Mouse (Mus musculus) fibroblast of lung, adult 2 months (primary cell): ENCODE measurements around the gene Cdc5l.

Source experiments
- DNase-seq: peaks from one replicate; pipeline ENCODE4 v3.0.0-alpha.2; 2011; ENCODE audit warnings: low read depth

Cdc5l gene

DNA sequence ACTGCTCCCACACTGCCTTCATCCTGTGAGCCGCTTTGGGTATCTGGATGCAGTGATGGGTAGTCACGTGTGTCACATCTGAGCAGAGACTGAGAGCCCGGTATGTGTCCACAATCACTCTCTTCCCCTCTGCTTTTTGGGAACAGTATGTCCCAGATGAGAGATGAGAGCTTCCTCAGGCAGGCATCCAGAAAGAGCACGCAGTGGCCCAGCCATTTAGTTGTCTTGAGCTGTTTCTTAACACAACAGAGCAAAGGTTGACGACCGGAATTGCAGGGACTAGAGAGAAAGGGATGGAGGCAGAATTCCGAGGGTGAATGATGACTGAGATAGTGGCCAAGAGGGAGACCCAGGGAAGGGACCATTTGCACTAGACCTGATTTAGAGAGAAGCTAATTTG, 68.7 kb downstream of the Cdc5l start:
- DNase-seq = no peak

DNA sequence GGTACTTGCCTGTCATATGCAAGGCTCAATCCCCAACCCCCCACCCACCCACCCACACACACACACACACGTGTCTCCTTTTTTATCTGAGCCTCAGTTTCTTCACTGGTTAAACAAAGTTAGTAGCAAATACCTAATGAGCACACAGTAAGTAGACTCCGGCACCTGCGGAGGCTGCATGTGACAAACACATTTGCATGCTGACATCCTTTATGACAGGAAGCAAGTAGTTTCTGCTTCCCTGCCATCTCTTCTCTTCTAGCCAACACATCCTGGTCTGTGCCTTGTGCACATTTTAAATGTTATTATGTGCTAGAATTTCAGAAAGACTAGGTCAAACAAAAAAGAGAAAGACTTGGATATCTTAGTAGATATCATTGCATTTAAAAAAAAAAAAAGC, 72.6 kb downstream of the Cdc5l start:
- no peak for DNase-seq

DNA sequence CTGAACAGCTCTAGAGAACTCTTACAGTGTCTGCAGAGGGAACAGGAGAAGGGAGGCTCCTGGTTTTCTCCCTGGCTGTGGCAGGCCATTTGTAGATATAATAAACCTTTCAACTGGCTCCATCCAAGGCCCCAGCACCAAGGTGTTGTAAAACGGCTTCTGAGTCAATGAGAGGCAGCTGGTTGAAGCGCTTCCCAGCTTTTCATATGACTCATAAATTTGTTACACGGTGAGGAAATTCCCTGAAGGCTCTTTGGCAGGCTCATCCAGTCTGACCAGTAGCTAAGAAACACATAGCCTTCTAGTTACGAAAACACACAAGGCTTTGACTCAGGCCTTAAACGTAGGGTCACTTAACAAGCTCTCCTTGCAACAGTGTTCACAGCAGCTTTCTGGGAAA, 74.1 kb downstream of the Cdc5l start:
- peak; percentile 98 for DNase-seq

DNA sequence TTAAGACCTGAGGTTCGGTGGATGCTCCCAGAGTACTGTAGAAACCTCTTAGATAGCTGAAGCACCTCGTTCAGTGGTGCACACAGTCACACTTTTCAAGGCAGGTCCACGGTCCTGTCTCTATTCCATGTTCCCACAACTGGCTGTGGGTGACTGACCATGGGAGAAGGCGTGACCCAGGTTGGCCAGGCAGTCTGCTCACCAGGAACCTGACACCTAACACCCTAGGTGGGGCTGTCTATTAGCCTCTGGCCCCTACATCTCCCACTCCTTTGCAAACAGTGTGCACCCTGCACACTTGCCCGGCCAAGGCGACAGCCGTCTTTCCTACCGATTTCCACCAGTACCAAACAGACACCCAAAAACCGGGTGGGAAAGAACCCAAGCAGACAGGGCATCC, 77.1 kb downstream of the Cdc5l start:
- DNase-seq = no peak

DNA sequence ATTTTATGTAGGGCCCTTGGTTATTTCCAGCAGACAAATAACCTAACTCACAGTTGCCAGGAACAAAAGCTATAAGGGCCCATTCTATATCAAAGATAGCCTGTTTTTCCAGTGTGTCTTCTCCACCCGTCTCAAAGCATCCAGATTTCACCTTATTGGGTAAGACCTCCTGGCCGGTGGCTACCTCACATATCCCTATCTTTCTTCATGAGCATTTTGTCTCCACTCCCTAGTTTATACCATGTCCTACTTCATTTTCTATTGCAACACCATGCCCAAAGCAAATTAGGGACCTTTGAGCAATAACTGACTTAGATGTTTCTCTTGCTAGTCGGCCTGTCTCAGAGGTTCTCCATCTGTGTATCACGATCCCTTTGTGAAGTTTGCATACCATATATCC, 85.6 kb downstream of the Cdc5l start:
- no peak for DNase-seq
